Mouse (Mus musculus): ENCODE measurements around the gene Hyal2.

DNA sequence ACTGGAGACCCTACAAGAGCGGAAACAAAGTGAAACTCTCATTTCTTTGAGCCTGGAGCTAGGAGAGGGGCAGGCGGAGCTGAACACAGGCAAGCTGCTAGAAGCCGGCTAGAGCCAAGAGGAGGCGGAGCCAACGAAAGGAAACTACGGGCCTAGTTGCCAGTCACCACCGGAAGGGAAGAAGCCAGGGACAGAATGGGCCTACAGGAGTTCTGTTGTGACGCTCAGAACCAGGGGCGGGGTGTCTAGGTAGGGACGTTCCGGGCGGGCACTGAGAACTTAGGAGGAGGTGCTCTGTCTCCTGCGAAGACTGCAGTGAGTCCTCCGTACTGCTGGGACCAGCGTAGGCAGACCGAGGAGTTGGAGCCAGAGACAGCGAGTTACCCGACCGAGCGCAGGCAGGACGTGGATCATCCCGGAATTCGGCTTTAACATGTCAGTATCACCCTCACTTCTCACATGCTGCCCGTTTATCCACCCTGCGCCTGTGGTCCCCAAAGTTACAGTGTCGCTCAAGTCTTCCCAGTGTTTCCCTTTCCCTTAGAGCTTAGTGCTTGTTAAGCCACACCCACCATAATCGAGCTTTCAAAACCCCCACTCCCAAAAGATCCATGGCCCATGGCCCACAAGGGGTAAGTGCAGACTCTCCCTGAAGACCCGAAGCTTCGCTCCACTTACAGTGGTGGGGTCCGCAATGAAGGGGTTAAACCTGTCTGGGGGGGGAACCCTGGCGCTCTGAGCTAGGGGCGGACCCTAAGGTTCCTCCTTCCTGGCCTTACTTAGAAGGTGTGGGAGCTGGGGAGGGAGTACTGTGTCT is 13.0 kb downstream of the Hyal2 start, which contains the start of gene Hyal3:
- TF ChIP-seq GATA1 (IDR thresholded peaks at IDR 0.05; ENCODE audit: low read length) (no peak), TAL1 (IDR thresholded peaks at IDR 0.05; ENCODE audit: low read length) (no peak)
